Mouse (Mus musculus) E14TG2a.4 (cell line): ENCODE results near the gene Pde4c.

Source experiments
- CTCF ChIP-seq: conservative IDR thresholded peaks from 2 replicates; pipeline ENCODE4 v1.5.1; 2014; ENCODE audit warnings: low read length
- POU5F1 ChIP-seq: IDR thresholded peaks from 2 replicates; pipeline ENCODE4 v1.6.1; 2014; ENCODE audit warnings: low read length, borderline replicate concordance

DNA sequence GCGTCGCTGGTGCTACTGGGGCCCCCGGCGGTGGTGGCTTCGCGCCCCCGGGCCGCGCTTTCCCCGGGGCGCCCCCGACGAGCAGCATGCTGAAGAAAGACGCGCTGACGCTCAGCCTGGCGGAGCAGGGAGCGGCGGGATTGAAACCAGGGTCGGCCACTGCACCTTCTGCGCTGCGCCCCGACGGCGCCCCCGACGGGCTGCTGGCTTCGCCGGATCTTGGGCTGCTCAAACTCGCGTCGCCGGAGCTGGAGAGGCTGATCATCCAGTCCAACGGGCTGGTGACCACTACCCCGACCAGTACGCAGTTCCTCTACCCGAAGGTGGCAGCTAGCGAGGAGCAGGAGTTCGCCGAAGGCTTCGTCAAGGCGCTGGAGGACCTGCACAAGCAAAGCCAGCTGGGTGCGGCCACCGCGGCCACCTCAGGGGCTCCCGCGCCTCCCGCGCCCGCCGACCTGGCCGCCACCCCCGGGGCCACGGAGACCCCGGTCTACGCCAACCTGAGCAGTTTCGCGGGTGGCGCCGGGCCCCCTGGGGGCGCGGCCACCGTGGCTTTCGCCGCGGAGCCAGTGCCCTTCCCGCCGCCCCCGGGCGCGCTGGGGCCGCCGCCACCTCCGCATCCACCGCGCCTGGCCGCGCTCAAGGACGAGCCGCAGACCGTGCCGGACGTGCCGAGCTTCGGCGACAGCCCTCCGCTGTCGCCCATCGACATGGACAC is 24.2 kb upstream of the Pde4c start:
- TF ChIP-seq CTCF: no peak
- no peak for TF ChIP-seq POU5F1
